Mouse (Mus musculus): ENCODE results near the gene Ksr2.

- TF ChIP-seq CTCF (IDR thresholded peaks at IDR 0.05; ENCODE audit: low read depth) (no peak), EP300 (optimal IDR thresholded peaks at IDR 0.05) (no peak)
These were observed 17.2 kb upstream of the Ksr2 start for GRCm38 (mm10) chr5:117396596-117397014.
